Mouse (Mus musculus) monocyte, adult 59 days (primary cell): Measurements from ENCODE around the gene Parp1. TPM values are rescaled to one million over a fixed set of nuclear protein-coding genes. Genes with fewer than 3 reads are reported as not detected.

Source experiments
- total RNA-seq, 2 experiments: library from RNA; stranded (reverse); gene quantifications; one replicate each; pipeline ENCODE4 v1.2.4; 2023

The Parp1 gene
- total RNA-seq = 10 to 100 TPM; 86.1 to 89.9 TPM

DNA sequence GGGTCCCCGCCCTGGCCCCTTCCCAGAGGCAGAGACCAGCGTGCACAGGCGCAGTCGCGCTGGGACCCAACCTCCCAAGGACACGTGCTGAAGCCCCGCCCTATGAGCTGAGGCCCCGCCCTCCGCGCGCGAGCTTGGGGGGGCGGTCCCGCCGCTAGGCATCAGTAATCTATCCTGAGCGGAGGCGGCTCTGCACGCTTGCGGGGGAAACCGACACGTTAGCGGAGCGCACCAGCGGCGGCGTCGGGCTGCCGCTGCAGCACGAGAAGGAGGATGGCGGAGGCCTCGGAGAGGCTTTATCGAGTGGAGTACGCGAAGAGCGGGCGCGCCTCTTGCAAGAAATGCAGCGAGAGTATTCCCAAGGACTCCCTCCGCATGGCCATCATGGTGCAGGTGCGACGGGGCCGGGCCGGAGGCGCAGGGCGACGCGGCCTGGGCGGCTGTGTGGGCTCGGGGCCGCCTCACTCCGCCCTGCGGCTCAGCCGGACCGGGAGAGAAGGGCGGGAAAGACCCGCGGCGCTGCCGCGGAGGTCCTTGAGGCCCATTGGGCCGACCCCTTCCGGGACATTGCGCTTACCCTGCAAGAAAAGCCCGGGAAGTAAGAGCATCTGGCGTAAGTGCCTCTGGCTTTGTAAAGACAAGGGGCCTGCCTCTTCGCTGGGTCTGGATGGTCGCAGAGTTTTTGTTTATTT lies at the start of gene Parp1:
TSS of gene Parp1 (plus strand) at position 164 of the 692 bp plus-strand sequence.

DNA sequence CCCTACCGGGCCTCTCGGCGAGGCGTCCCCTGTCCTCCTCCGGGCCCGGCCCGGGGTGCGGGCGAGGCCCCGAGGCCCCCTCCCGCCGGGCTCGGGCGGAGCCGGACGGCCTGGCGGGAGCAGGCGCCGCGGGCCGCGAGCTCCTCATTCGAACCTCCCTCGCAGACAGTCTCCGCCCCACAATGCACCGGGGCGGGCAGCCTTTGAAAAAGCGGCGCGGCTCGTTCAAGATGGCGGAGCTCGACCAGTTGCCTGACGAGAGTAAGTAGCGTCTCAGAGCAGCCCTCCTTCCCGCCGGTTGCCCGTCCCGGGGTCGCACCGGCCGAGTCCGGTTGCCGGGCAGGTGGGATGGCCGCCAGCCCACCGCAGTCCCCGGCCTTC lies 72.4 kb downstream of the Parp1 start, which contains the start of gene Lin9:
TSS of gene Lin9 (plus strand) at position 14 of the 381 bp plus-strand sequence.

Other genes with a start within 250 kb of the Parp1 start
- gene Itpkb, start 238.4 kb upstream of the Parp1 start, total RNA-seq = 10 to 100 TPM; 55.6 to 57.2 TPM
- 1 to 10 TPM in 1 of 2 experiments, under 1 TPM in 1; 0.85 to 1.3 TPM for gene Stum, start 85.4 kb upstream of the Parp1 start, total RNA-seq
- gene Lin9, start 72.2 kb downstream of the Parp1 start, total RNA-seq = 10 to 100 TPM in 1 of 2 experiments, 1 to 10 TPM in 1; 8.7 to 10.6 TPM
- gene Mixl1, start 128.1 kb downstream of the Parp1 start, total RNA-seq = not detected
- gene Acbd3, start 157.1 kb downstream of the Parp1 start, total RNA-seq = 10 to 100 TPM; 40.8 to 42.4 TPM
- 1,000 to 10,000 TPM; 1,677 to 1,772 TPM for gene H3f3a, start 245.0 kb downstream of the Parp1 start, total RNA-seq